Mouse (Mus musculus) midbrain, embryonic 12.5 days (tissue): ENCODE results near the gene Map1b. TPM values are rescaled to one million over a fixed set of nuclear protein-coding genes. Genes with fewer than 3 reads are reported as not detected.
A peak's percentile ranks its signal among the peaks of the same experiment; 100 is the strongest.

ENCODE experiments used
- ATAC-seq: fragments of 200-750 bp; cut with Nextera tagmentation; 2 replicates; pipeline ENCODE4 v1.8.0; 2017; ENCODE audit warnings: low read depth, moderate TSS enrichment, moderate library complexity; ENCODE audit not compliant: low FRiP score
- H3K27ac ChIP-seq: fragments of 300-500 bp; sonication (generic); replicated peaks from 2 replicates; pipeline ENCODE4 v1.5.1; 2016; ENCODE audit warnings: mild to moderate bottlenecking
- H3K27me3 ChIP-seq: fragments of 300-500 bp; sonication (generic); 2 replicates; pipeline ENCODE4 v1.6.1; 2016; ENCODE audit warnings: mild to moderate bottlenecking
- H3K36me3 ChIP-seq: fragments of 300-500 bp; sonication (generic); 2 replicates; pipeline ENCODE4 v1.6.1; 2016
- H3K4me1 ChIP-seq: fragments of 300-500 bp; sonication (generic); 2 replicates; pipeline ENCODE4 v1.6.1; 2016
- H3K4me2 ChIP-seq: fragments of 300-500 bp; sonication (generic); replicated peaks from 2 replicates; pipeline ENCODE4 v1.6.1; 2016; ENCODE audit warnings: mild to moderate bottlenecking, moderate library complexity
- H3K4me3 ChIP-seq: fragments of 300-500 bp; sonication (generic); 2 replicates; pipeline ENCODE4 v1.5.1; 2016; ENCODE audit warnings: mild to moderate bottlenecking
- H3K9ac ChIP-seq: fragments of 300-500 bp; sonication (generic); replicated peaks from 2 replicates; pipeline ENCODE4 v1.6.1; 2016; ENCODE audit warnings: mild to moderate bottlenecking, moderate library complexity
- H3K9me3 ChIP-seq: fragments of 300-500 bp; sonication (generic); 2 replicates; pipeline ENCODE4 v1.6.1; 2016; ENCODE audit warnings: mild to moderate bottlenecking
- WGBS: fragments of 180-500 bp; shearing (Covaris S2); methylation state at CpG from one replicate; pipeline ENCODE4 v1.1.7; 2016; 5-methylcytosine and 5-hydroxymethylcytosine counted together
- polyA plus RNA-seq: library from polyadenylated mRNA; unstranded; fragments of >200 nt; fragmentation: Nextera tagmentation; extraction: Ambion mirVana; gene quantifications from 2 replicates; pipeline ENCODE4 v1.2.1, GENCODE M21; 2016

The Map1b gene
- polyA plus RNA-seq, 1 experiment from 2014 or later = 1,353 TPM

DNA sequence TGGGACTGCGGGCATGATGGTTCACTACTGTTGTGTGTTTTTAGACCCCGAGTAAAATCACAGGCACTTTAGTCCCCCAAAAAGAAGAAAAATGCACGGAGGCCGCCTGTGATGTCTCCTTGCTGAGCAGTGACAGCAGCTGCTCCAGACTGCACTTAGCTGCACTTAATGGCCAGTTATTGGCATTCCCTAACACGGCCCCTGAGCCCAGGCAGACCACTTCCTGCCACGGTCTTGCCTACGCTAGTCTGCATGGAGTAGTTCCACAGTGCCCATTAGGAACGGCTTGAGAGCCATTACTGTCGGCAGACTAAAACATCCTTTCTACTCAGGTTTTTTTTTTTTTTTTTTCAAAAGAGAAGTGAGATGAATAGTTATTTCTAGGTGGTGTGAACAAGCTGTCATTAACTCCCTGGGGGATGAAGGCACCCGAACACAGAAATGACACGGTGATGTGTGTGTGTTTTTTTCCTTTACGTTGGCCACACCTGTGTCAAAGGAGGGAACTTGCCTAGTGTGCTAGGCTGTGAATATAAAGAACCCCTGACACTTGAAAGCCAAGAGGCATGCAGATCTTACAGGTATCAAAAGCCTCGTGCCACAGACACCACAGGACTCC is 14.1 kb downstream of the Map1b start:
- 71% methylated on average over 13 of the region's 13 CpGs for WGBS
- no peak overlapping the region for H3K4me3 ChIP-seq
- no peaks in the 10 kb centered on the region for H3K27me3 ChIP-seq
- H3K9me3 ChIP-seq = no peaks in the 10 kb centered on the region
- H3K27ac ChIP-seq = peak overlapping the region; percentile 61
- H3K36me3 ChIP-seq = peaks cover 60% of the 10 kb centered on the region
- ATAC-seq = no peak
- H3K4me1 ChIP-seq = peaks cover 65% of the 10 kb centered on the region
- H3K9ac ChIP-seq = 0 out of 2 replicates have a peak overlapping the region, but pooled peaks have one; percentile 17
- peak overlapping the region; percentile 21; the same call in 1 of the 2 replicates for H3K4me2 ChIP-seq

DNA sequence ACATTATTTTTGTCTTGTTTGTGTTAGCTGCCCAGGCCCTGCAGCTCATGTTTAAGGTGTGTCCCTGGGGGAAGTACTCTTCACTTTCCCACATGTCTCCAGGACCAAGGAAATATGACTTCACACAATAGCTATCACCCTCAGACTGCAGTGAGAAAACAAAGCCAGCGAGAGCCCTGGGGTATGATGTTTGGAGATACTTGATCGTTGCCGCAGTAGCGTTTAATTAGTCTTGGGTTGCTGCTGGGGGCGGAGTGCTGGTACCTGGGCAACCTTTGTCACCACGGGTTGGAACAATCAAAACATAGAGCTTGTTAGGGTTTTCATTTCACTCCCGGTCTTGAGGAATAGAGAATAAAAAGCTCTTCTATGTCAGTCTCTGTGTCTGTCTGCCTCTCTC is 14.9 kb downstream of the Map1b start:
- Histone ChIP-seq H3K4me1 (peaks cover 65% of the 10 kb centered on the region), H3K9me3 (no peaks in the 10 kb centered on the region), H3K4me2 (no peak overlapping the region), H3K9ac (no peak overlapping the region), H3K36me3 (peaks cover 56% of the 10 kb centered on the region), H3K4me3 (no peak overlapping the region), H3K27me3 (no peaks in the 10 kb centered on the region), H3K27ac (peak overlapping the region; percentile 61)
- ATAC-seq = no peak
- WGBS = 40% methylated on average over 7 of the region's 7 CpGs

DNA sequence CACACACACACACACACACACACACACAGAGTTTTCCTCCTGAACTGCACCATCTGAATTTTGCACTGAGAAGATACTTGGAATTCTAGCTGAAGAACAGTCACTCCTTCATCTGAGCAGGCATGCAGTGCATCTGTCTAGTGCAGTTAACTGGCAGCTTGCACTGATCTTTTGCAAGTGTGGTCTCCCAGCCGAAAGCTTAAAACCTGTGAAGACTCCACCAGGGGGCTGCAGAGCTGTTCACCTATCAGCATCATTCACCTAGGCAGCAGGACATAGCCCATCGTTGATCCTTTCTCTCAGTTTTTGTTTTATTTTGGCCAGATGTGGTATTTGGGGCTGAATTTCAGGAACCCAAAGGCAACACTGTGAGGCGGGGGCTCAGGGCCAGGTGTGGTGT is 15.7 kb downstream of the Map1b start:
- peak overlapping the region; percentile 61 for H3K27ac ChIP-seq
- no peaks in the 10 kb centered on the region for H3K9me3 ChIP-seq
- H3K4me1 ChIP-seq = peaks cover 61% of the 10 kb centered on the region

DNA sequence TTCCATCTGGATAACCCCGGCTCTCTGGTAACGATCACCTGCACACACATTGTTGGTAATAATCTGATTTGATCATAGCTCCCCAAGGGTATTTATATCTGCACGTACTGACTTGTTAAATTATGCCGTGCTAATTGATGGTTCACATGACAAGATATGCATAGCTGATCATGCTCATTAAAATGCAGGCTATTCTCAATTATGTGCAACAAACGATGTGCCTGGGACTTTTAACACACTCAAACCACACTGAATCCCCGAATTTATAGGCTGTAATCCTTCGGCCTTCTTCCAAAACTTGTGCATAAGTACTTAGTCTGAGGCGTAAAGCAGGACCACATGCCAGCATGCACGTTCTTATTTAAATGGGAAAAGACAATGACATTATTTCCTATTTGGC is 16.6 kb downstream of the Map1b start:
- Histone ChIP-seq H3K27ac (no peak overlapping the region), H3K9me3 (no peaks in the 10 kb centered on the region), H3K4me1 (peaks cover 63% of the 10 kb centered on the region), H3K27me3 (no peaks in the 10 kb centered on the region), H3K4me2 (no peak overlapping the region), H3K36me3 (peaks cover 44% of the 10 kb centered on the region), H3K9ac (no peak overlapping the region), H3K4me3 (no peak overlapping the region)
- no peak for ATAC-seq
- 58% methylated on average over 9 of the region's 9 CpGs for WGBS

More for the DNA sequence above, 15.7 kb downstream of the Map1b start:
- Histone ChIP-seq H3K9ac (no peak overlapping the region), H3K36me3 (peaks cover 48% of the 10 kb centered on the region), H3K4me2 (no peak overlapping the region), H3K4me3 (no peak overlapping the region), H3K27me3 (no peaks in the 10 kb centered on the region)
- WGBS = 75% methylated on average over 3 of the region's 3 CpGs
- ATAC-seq = no peak

DNA sequence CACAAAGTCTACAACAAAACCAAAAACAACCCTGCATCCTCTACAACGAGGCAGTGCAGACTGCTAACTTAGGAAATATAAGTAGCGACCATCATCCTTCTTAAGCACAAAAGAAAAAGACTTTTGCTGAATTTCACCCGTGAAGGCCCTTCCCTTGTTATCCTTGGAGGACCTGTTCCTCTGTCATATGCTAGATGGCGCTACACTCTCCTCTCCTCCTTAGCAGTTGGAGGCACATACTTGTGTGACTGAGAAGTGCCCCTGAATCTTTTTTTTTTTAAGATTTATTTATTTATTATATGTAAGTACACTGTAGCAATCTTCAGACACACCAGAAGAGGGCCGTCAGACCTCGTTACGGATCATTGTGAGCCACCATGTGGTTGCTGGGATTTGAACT is 20.2 kb downstream of the Map1b start:
- H3K36me3 ChIP-seq = peaks cover 24% of the 10 kb centered on the region; the same call in 1 of the 2 replicates
- no peak overlapping the region for H3K4me2 ChIP-seq
- no peak overlapping the region for H3K27ac ChIP-seq
- WGBS = 91% methylated on average over 7 of the region's 7 CpGs
- peaks cover 64% of the 10 kb centered on the region for H3K4me1 ChIP-seq
- no peak overlapping the region for H3K4me3 ChIP-seq
- ATAC-seq = no peak
- H3K27me3 ChIP-seq = no peaks in the 10 kb centered on the region
- no peaks in the 10 kb centered on the region for H3K9me3 ChIP-seq
- no peak overlapping the region for H3K9ac ChIP-seq

DNA sequence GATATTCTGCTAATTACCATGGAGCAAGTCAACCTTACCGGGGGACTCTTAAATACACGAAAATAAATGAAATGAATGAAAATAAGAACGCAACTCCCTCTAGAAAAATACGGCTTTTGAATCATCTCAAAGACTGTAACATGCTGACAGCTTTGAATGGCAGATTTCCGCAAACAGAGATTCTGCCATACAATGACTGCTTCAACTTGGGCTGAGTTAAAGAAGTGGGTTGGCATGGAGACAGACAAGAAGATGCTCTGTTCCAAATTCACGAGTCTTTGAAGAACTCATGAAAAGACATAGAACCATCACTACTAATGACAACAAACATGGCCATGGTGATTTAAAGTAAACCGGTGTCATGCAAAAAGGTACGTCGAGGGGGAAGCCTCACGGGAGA is 21.9 kb downstream of the Map1b start:
- ATAC-seq = no peak
- peak overlapping the region; percentile 92 for H3K27ac ChIP-seq
- peaks cover 21% of the 10 kb centered on the region for H3K36me3 ChIP-seq
- H3K4me3 ChIP-seq = no peak overlapping the region
- H3K27me3 ChIP-seq = no peaks in the 10 kb centered on the region
- peaks cover 51% of the 10 kb centered on the region for H3K4me1 ChIP-seq
- no peak overlapping the region for H3K9ac ChIP-seq
- peak overlapping the region; percentile 43 for H3K4me2 ChIP-seq
- 58% methylated on average over 10 of the region's 10 CpGs for WGBS
- H3K9me3 ChIP-seq = no peaks in the 10 kb centered on the region

DNA sequence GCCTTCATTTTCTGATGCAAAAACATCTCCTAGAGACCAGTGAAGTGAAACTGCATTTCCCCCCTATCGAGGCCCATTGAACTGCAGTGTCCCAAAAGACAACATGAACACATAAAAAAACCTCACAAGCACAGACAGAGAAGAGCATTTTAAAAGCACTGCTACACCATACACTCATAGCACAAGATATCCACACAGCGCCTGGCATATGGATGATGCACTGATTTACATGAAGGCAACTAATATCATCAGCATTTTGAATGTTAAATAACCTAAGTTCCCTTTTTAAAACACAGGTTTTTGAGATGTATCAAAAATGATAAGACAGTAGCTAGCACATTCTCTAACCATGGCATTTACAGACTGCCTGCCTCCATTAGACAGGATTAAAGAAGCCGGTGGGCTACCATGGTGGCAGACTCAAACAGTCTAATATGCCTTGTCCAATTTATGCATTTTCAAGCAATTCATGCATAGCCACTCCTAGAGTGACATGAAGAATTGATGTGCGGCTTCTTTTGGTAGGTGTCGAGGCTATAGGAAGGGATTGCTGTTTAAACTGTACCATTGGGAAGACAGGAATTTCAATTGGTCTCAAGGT is 22.9 kb downstream of the Map1b start:
- peak; percentile 52 for ATAC-seq
- no peaks in the 10 kb centered on the region for H3K9me3 ChIP-seq
- no peaks in the 10 kb centered on the region for H3K27me3 ChIP-seq
- 26% methylated on average over 5 of the region's 5 CpGs for WGBS
- H3K9ac ChIP-seq = no peak overlapping the region; the same call in 1 of the 2 replicates
- peaks cover 48% of the 10 kb centered on the region for H3K4me1 ChIP-seq
- peaks cover 31% of the 10 kb centered on the region for H3K36me3 ChIP-seq
- peak overlapping the region; percentile 43 for H3K4me2 ChIP-seq
- peak overlapping the region; percentile 3; the same call in 1 of the 2 replicates for H3K4me3 ChIP-seq
- peak overlapping the region; percentile 92 for H3K27ac ChIP-seq

DNA sequence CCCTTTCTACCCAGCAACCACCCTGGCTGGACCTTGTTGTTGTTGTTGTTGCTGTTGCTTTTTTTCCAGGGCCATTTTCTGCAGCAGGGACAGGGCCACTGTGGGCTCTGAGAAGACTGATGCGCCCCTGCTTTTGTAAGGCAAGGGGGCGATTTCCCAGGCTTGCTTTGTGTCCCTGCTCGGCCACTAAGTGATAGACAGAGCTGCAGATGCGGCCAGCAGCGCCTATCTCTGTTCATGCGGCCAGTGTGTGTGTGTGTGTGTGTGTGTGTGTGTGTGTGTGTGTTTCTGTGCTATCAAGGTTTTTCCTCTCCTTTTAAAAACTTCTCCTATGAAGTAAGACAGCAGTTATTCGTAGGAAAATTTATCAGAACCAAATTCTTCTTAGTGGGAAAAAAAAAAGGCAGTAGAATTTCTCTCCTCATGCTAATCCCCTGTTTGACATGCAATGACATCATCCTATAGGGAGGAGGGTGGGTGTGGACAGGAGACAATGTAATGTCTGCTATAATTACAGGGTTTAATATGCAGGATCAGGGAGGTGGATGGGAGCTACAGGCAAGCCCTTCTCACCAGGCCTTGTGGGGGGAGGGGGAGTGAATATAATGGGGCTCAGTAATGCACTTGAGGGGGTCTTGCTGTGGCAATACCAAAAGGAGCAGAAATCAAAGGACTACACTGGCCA is 23.6 kb downstream of the Map1b start:
- peak overlapping the region; percentile 92 for H3K27ac ChIP-seq
- H3K9me3 ChIP-seq = no peaks in the 10 kb centered on the region
- peak overlapping the region; percentile 37 for H3K9ac ChIP-seq
- H3K4me2 ChIP-seq = peak overlapping the region; percentile 43
- peak overlapping the region; percentile 7; the same call in 1 of the 2 replicates for H3K4me3 ChIP-seq
- H3K27me3 ChIP-seq = no peaks in the 10 kb centered on the region
- H3K36me3 ChIP-seq = peaks cover 32% of the 10 kb centered on the region
- whole genome bisulfite sequencing = 28% methylated on average over 7 of the region's 7 CpGs
- H3K4me1 ChIP-seq = peaks cover 44% of the 10 kb centered on the region
- ATAC-seq = peak; percentile 94

DNA sequence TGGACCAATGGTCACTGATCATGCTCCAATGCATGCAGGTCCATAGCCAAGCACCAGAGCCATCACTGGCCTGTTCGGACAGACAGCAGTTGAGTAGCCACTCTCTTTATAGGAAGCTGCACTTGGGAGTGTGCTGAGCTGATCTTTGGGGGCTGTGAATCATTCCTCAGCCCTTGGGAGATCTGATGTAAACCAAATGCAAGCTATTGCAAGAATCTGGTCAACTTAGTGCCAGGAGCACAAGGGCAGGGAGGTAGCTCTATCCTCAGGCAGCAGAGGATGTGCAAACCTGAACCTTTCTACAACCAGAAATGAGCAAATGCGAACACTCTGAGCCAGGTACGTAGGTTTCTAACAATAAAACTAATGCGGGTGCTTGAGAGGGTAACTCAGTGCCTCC is 26.3 kb downstream of the Map1b start:
- 92% methylated on average over 4 of the region's 4 CpGs for WGBS

DNA sequence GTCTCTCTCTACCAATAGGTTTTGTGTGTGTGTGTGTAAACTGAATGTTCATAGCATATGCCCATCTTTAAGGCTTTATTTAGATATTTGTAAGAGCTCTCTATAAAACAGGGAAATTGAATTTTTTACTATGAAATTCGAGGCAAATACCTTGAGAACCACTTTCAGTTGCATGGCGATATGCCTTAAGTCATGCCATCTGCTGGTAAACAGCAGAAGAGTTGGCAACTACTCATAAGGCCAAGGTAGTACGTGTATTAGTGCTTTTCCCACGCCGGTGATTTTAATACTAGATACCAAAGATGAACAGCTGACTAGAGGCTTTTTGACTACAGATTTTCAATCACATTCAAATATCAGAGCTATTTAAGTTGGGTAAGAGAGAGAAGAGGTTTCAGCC is 27.2 kb downstream of the Map1b start:
- no peaks in the 10 kb centered on the region for H3K9me3 ChIP-seq
- H3K36me3 ChIP-seq = peaks cover 38% of the 10 kb centered on the region
- no peak overlapping the region for H3K27ac ChIP-seq
- 95% methylated on average over 5 of the region's 5 CpGs for WGBS
- H3K4me2 ChIP-seq = no peak overlapping the region
- H3K4me3 ChIP-seq = no peak overlapping the region
- H3K27me3 ChIP-seq = no peaks in the 10 kb centered on the region
- H3K9ac ChIP-seq = no peak overlapping the region
- peaks cover 49% of the 10 kb centered on the region for H3K4me1 ChIP-seq
- ATAC-seq = no peak

More for the DNA sequence above, 26.3 kb downstream of the Map1b start:
- Histone ChIP-seq H3K9me3 (no peaks in the 10 kb centered on the region), H3K27me3 (no peaks in the 10 kb centered on the region), H3K36me3 (peaks cover 41% of the 10 kb centered on the region), H3K9ac (no peak overlapping the region), H3K4me1 (peaks cover 52% of the 10 kb centered on the region), H3K27ac (no peak overlapping the region), H3K4me3 (no peak overlapping the region), H3K4me2 (no peak overlapping the region)
- ATAC-seq = no peak

DNA sequence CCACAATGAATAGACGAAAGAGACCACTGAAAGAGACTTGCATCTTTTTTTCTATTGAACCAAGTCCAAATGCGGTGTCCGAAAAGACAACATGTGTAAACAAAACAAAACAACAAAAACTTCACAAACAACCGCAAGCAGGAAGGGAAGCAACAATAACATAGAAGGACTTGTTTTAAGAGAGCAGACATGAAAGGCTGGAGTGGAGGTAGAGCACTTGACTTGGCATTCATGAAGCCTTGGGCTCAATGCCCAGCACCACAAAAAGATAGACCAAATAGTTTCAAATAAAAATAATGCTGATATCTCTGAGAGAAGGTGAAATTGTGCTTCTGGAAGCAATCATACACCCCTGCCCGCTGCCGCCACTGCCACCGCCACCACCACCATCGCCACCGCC is 30.5 kb downstream of the Map1b start:
- no peaks in the 10 kb centered on the region for H3K9me3 ChIP-seq
- peaks cover 41% of the 10 kb centered on the region for H3K36me3 ChIP-seq
- H3K9ac ChIP-seq = no peak overlapping the region
- peaks cover 41% of the 10 kb centered on the region for H3K4me1 ChIP-seq
- H3K4me2 ChIP-seq = no peak overlapping the region
- no peak overlapping the region for H3K27ac ChIP-seq
- no peaks in the 10 kb centered on the region for H3K27me3 ChIP-seq
- no peak overlapping the region for H3K4me3 ChIP-seq
- 95% methylated on average over 9 of the region's 9 CpGs for WGBS
- ATAC-seq = no peak

DNA sequence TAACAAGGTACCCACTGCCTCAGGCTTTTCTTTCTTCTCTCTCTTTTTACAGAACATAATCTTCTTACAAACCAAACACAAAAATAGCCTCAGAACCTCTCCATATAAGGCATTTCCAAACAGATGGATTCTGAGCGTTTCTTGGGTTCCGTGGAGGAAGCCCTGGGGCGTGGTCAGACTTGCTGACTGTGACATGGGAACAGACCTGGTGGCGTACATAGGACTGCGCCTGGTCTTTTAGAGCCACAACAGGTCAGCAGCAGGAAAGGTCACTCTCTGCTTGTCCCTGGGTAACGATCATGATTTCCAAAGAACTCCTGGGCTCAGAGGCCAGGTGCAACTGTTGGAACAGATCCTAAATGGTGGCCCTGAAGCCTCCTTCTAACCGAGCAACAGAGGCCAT is 31.0 kb downstream of the Map1b start:
- Histone ChIP-seq H3K4me2 (no peak overlapping the region), H3K27ac (peak overlapping the region; percentile 25; the same call in 1 of the 2 replicates), H3K36me3 (peaks cover 39% of the 10 kb centered on the region), H3K9me3 (no peaks in the 10 kb centered on the region), H3K27me3 (no peaks in the 10 kb centered on the region), H3K4me3 (no peak overlapping the region), H3K9ac (no peak overlapping the region), H3K4me1 (peaks cover 41% of the 10 kb centered on the region)
- no peak for ATAC-seq
- 75% methylated on average over 7 of the region's 7 CpGs for WGBS
